ENCODE assay signal across 4 mouse cellular contexts in the genomic region with DNA sequence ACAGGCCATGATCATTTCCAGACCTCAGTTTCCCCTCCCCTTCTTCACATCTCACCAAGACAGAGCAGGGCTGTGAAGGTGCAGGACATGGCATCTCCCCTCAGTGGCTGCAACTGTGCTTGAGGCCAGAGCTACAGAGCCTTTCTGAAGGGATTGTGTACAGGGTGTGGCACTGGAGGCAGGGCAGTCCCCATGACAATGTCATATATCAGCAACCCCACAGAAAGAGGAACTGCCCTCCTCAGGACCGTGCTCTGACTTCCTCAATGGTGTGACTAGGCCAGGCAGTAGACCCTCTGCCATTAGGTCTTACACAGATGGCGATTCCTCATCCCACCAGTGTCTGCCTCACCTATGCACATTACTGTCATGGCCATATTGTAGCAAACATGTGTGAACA. TPM values are rescaled to one million over a fixed set of nuclear protein-coding genes. Genes with fewer than 3 reads are reported as not detected.
"Had no signal": no experiment of that assay in that cellular context is flagged by ENCODE, and none has a peak within 500 bp of the region (broad histone marks: within the 10 kb centered on the region; RNA-seq: fewer than 3 reads in every experiment).

A gene (minus strand): TSS at position 117 of the 400 bp plus-strand sequence.

RNA-seq across cellular contexts. Expression of the gene that starts here (rescaled TPM):
- total RNA-seq: layer of hippocampus, adult 18-20 months; layer of hippocampus, postnatal 36 days; left cerebral cortex, postnatal 25 days; midbrain, postnatal 0 days had no signal
